ENCODE assay signal across 9 mouse cellular contexts in genomic region chr3:151566629-151567028, GRCm38 (mm10).
DNase-seq lines count a peak whose midpoint lies in the region; ATAC-seq lines count a peak whose summit lies in the region.
"Had no signal": no experiment of that assay in that cellular context is flagged by ENCODE, and none has a peak within 500 bp of the region (broad histone marks: within the 10 kb centered on the region; RNA-seq: fewer than 3 reads in every experiment).

No protein-coding gene starts in this region.

- no peaks in the 10 kb centered on the region for H3K9me3 ChIP-seq in forebrain, embryonic 14.5 days (replicated peaks; ENCODE audit: control insufficient read depth, low read length)
- no peaks in the 10 kb centered on the region for H3K9me3 ChIP-seq in forebrain, embryonic 10.5 days

- intact Hi-C loops in left cerebral cortex, postnatal 4 days (cut with DNase I), result loop anchor here (10.0 kb wide), 1 partner anchor 562 kb away; no protein-coding TSS in a partner anchor

- peak; percentile 73 for DNase-seq in forebrain, embryonic 14.5 days (ENCODE audit: low spot score)
- DNase-seq in forebrain, embryonic 10.5 days (ENCODE audit: extremely low spot score, low spot score), result no peak
- peak; percentile 8 for DNase-seq in left cerebral cortex, postnatal 4 days
- DNase-seq in left cerebral cortex, adult 11 months (ENCODE audit: low spot score), result no peak
- DNase-seq in c-Kit-positive CD71-negative TER-119-negative erythroid progenitor cells, embryonic 14.5 days (ENCODE audit: low read depth), result peak; percentile 18
- DNase-seq in lung, postnatal 10 days, result peak; percentile 11
- DNase-seq in neural tube, embryonic 10.5 days (ENCODE audit: extremely low spot score, low spot score), result no peak
- no peak for DNase-seq in testis, postnatal 10 days (ENCODE audit: low spot score)

- ATAC-seq in forebrain, embryonic 14.5 days, result peak; percentile 47; the same call in 1 of the 2 replicates

- H3K27ac ChIP-seq in forebrain, embryonic 14.5 days (ENCODE audit: low read depth, low read length), result no peak overlapping the region
- H3K27ac ChIP-seq in forebrain, embryonic 10.5 days, result no peak overlapping the region

- H3K4me2 ChIP-seq in forebrain, embryonic 14.5 days (ENCODE audit: low read length), result no peak overlapping the region

- no peaks in the 10 kb centered on the region for H3K4me1 ChIP-seq in forebrain, embryonic 14.5 days (ENCODE audit: control insufficient read depth, insufficient read depth, low read length)
- H3K4me1 ChIP-seq in forebrain, embryonic 10.5 days, result peaks cover 3% of the 10 kb centered on the region; the same call in 1 of the 2 replicates

- H3K9ac ChIP-seq in forebrain, embryonic 14.5 days (ENCODE audit: low read length), result no peak overlapping the region

- no peaks in the 10 kb centered on the region for H3K27me3 ChIP-seq in forebrain, embryonic 14.5 days (replicated peaks; ENCODE audit: control insufficient read depth, insufficient read depth, low read length)
- no peaks in the 10 kb centered on the region for H3K27me3 ChIP-seq in forebrain, embryonic 10.5 days (ENCODE audit: poor library complexity, severe bottlenecking)

- H3K4me3 ChIP-seq in forebrain, embryonic 14.5 days (ENCODE audit: low read depth, low read length), result no peak overlapping the region
- no peak overlapping the region for H3K4me3 ChIP-seq in forebrain, embryonic 10.5 days

- no peaks in the 10 kb centered on the region for H3K36me3 ChIP-seq in forebrain, embryonic 14.5 days (ENCODE audit: control insufficient read depth, insufficient read depth, low read length)
- no peaks in the 10 kb centered on the region for H3K36me3 ChIP-seq in forebrain, embryonic 10.5 days (replicated peaks)
- H3K36me3 ChIP-seq: G1E had no signal

- 56% methylated on average over 5 of the region's 5 CpGs for WGBS in forebrain, embryonic 14.5 days
- 63% methylated on average over 5 of the region's 5 CpGs for WGBS in forebrain, embryonic 10.5 days

Comparison
In these comparisons a context has a peak if more than half of its experiments do, and no peak if none do; other contexts are left out.
1. DNase-seq: peak in forebrain, embryonic 14.5 days (single experiment), left cerebral cortex, postnatal 4 days (single experiment), c-Kit-positive CD71-negative TER-119-negative erythroid progenitor cells, embryonic 14.5 days (single experiment) and lung, postnatal 10 days (single experiment); none in forebrain, embryonic 10.5 days (single experiment), left cerebral cortex, adult 11 months (single experiment), neural tube, embryonic 10.5 days (single experiment) and testis, postnatal 10 days (single experiment).